Mouse (Mus musculus): Measurements from ENCODE around the gene Chchd6. TPM values are rescaled to one million over a fixed set of nuclear protein-coding genes. Genes with fewer than 3 reads are reported as not detected.

Chchd6 gene
- polyA plus RNA-seq, 2 experiments: 12.1 to 16.3 TPM

DNA sequence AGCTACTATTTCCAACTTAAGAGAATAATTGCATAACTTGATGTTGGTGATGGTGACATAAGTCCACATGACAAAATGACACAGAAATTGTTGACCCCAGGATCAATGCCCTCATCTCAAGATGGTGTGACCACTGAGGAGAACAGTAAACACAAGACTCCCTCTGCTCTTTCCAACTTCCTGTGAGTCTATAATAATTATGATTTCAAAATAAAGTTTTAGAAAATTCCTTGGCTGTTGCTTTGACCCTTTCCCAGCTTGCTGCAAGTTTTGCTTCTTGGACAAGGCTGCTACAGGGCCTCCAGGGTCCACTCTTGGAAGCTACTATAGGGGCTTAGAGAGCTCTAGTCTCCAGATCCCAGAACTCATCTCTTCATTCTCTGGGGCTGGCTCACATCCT, 226.6 kb downstream of the Chchd6 start:
- H3K27ac ChIP-seq: no peak overlapping the region
- no peak overlapping the region for H3K9ac ChIP-seq (replicated peaks)
- ATAC-seq (ENCODE audit: insufficient read depth): no peak
- no peak for TF ChIP-seq EP300 (IDR thresholded peaks at IDR 0.05; ENCODE audit: low read depth)
- TF ChIP-seq CTCF (IDR thresholded peaks at IDR 0.05; ENCODE audit: low read depth): no peak
- no peaks in the 10 kb centered on the region for H3K9me3 ChIP-seq (ENCODE audit: control insufficient read depth, low read length)
- H3K4me3 ChIP-seq (ENCODE audit: insufficient read depth in 1 of 2, low read depth in 2 of 2, low read length in 2 of 2): no peak overlapping the region
- H3K4me1 ChIP-seq (replicated peaks; ENCODE audit: control insufficient read depth in 2 of 2, insufficient read depth in 2 of 2, low read length in 1 of 2): no peaks in the 10 kb centered on the region
- 0 out of 2 replicates have a peak, but pooled peaks cover 2% of the 10 kb centered on the region for H3K27me3 ChIP-seq (ENCODE audit: control insufficient read depth, insufficient read depth, low read length)
- H3K4me2 ChIP-seq (ENCODE audit: low read depth): no peak overlapping the region
- no peaks in the 10 kb centered on the region for H3K36me3 ChIP-seq (replicated peaks; ENCODE audit: control insufficient read depth, insufficient read depth, low read depth)
- no peak for DNase-seq (ENCODE audit: low read depth in 3 of 3, low spot score in 3 of 3)

DNA sequence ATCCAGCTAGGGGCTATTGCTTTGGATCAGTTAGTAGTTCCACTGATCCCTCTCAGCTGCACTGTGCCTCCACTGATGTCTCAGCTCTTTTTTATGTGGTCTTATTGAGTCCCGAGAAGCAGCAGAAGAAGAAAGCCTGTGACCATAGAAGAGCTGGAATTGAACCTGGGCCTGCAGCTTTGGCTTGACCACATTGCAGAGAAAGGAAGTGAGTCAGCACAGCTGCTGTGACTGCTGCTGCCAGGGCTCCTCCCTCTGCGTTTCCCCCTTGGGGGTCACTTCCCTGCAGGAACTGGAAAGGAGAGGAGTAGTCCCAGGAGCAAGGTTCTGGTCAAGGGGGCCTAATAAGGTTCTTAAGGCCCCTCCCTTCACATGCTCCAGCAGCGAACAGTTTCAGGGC, 231.1 kb downstream of the Chchd6 start:
- TF ChIP-seq CTCF (IDR thresholded peaks at IDR 0.05; ENCODE audit: low read depth) (no peak), EP300 (IDR thresholded peaks at IDR 0.05; ENCODE audit: low read depth) (no peak)
- no peak overlapping the region for H3K27ac ChIP-seq
- peaks cover 0 to 7% of the 10 kb centered on the region in 2 experiments; a peak in 2 of 4 replicates for H3K4me1 ChIP-seq (replicated peaks; ENCODE audit: control insufficient read depth in 2 of 2, insufficient read depth in 2 of 2, low read length in 1 of 2)
- WGBS (ENCODE audit: insufficient replicate concordance): 18% methylated on average over 3 of the region's 3 CpGs
- H3K4me2 ChIP-seq (ENCODE audit: low read depth): no peak overlapping the region
- no peak for ATAC-seq (ENCODE audit: insufficient read depth)
- H3K27me3 ChIP-seq (ENCODE audit: control insufficient read depth, insufficient read depth, low read length): peaks cover 8% of the 10 kb centered on the region
- H3K9ac ChIP-seq (replicated peaks): no peak overlapping the region
- DNase-seq (ENCODE audit: low read depth in 3 of 3, low spot score in 3 of 3): no peak
- no peak overlapping the region for H3K4me3 ChIP-seq (ENCODE audit: insufficient read depth in 1 of 2, low read depth in 2 of 2, low read length in 2 of 2)
- no peaks in the 10 kb centered on the region for H3K36me3 ChIP-seq (replicated peaks; ENCODE audit: control insufficient read depth, insufficient read depth, low read depth)
- H3K9me3 ChIP-seq (ENCODE audit: control insufficient read depth, low read length): no peaks in the 10 kb centered on the region

- TF ChIP-seq CTCF (IDR thresholded peaks at IDR 0.05; ENCODE audit: low read depth): no peak
- TF ChIP-seq EP300 (IDR thresholded peaks at IDR 0.05; ENCODE audit: low read depth): no peak
- no peak for ATAC-seq (ENCODE audit: insufficient read depth)
- H3K4me3 ChIP-seq (ENCODE audit: insufficient read depth in 1 of 2, low read depth in 2 of 2, low read length in 2 of 2): peak overlapping the region in 1 of 2 experiments; percentile 61; a peak in 2 of 4 replicates
Measured at GRCm38 (mm10) chr6:89363107-89363451, 232.4 kb downstream of the Chchd6 start.

DNA sequence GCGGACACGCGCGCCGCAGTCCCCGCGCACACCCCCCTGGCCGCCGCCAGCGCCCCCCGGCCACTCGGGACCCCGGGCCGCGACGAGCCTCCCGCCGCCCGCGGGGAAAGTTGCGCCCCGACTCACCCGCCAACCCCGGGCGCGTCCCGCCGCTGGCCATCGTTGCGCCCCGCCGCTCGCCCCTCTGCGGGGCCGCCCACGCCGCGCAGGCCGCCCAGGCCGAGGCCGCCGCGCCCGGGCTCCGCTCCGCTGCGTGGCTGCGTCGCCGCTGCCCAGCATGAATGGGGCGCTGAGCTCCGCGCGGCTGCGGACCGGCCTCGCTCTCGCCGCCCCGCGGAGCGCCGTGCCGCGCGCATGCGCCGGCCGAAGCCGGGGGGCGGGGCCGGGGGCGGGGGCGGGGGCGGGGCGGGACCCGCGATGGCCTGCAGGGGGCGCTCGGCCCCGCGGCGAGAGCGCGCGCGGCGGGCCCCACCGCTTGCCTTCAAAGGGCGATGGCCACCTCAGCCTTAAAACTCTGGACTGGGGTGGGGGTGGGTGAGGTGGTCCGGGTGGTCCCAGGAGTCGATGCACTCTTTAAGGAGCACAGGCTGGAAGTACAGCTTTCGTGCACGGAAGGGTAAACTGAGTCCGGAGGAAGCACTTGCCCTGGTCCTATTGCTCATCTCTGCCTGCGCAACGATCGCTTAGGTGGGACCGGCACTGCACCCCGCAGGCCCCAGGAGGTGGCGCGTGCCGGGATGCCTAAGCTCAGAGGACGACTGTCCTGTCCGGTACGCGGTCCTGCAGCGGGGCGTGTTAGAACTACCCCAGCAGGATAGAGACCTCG, 233.0 kb downstream of the Chchd6 start, which contains the start of gene Plxna1:
TSS of gene Plxna1 (minus strand) at position 340 of the 826 bp plus-strand sequence.
- Histone ChIP-seq H3K9me3 (ENCODE audit: control insufficient read depth, low read length) (no peaks in the 10 kb centered on the region), H3K4me3 (ENCODE audit: insufficient read depth in 1 of 2, low read depth in 2 of 2, low read length in 2 of 2) (peak within 1 kb of the TSS; percentile 51 to 61), H3K27me3 (ENCODE audit: control insufficient read depth, insufficient read depth, low read length) (peaks cover 8% of the 10 kb centered on the region), H3K4me1 (replicated peaks; ENCODE audit: control insufficient read depth in 2 of 2, insufficient read depth in 2 of 2, low read length in 1 of 2) (peaks cover 0 to 7% of the 10 kb centered on the region in 2 experiments; a peak in 2 of 4 replicates), H3K36me3 (replicated peaks; ENCODE audit: control insufficient read depth, insufficient read depth, low read depth) (no peaks in the 10 kb centered on the region), H3K4me2 (ENCODE audit: low read depth) (peak within 1 kb of the TSS; percentile 73), H3K27ac (no peak within 1 kb of the TSS), H3K9ac (replicated peaks) (peak within 1 kb of the TSS; percentile 10)
- DNase-seq (ENCODE audit: low read depth in 3 of 3, low spot score in 3 of 3): peak in 1 of 3 experiments; percentile 20
- ATAC-seq (ENCODE audit: insufficient read depth): peak; percentile 78
- WGBS (ENCODE audit: insufficient replicate concordance): 1% methylated on average over 64 of the region's 110 CpGs
- TF ChIP-seq EP300 (IDR thresholded peaks at IDR 0.05; ENCODE audit: low read depth): no peak
- peak; percentile 31; the same call in 1 of the 2 replicates for TF ChIP-seq CTCF (IDR thresholded peaks at IDR 0.05; ENCODE audit: low read depth)

More at GRCm38 (mm10) chr6:89363107-89363451, 232.4 kb downstream of the Chchd6 start:
- Histone ChIP-seq H3K9ac (replicated peaks) (no peak overlapping the region), H3K27ac (no peak overlapping the region), H3K27me3 (ENCODE audit: control insufficient read depth, insufficient read depth, low read length) (peaks cover 8% of the 10 kb centered on the region), H3K4me1 (replicated peaks; ENCODE audit: control insufficient read depth in 2 of 2, insufficient read depth in 2 of 2, low read length in 1 of 2) (peaks cover 0 to 7% of the 10 kb centered on the region in 2 experiments; a peak in 2 of 4 replicates), H3K9me3 (ENCODE audit: control insufficient read depth, low read length) (no peaks in the 10 kb centered on the region), H3K4me2 (ENCODE audit: low read depth) (peak overlapping the region; percentile 73), H3K36me3 (replicated peaks; ENCODE audit: control insufficient read depth, insufficient read depth, low read depth) (no peaks in the 10 kb centered on the region)
- 9% methylated on average over 16 of the region's 16 CpGs for WGBS (ENCODE audit: insufficient replicate concordance)
- DNase-seq (ENCODE audit: low read depth in 3 of 3, low spot score in 3 of 3): no peak
